Mouse (Mus musculus) urinary bladder, postnatal 14 days (tissue): ENCODE results near the gene Renbp.
A peak's percentile ranks its signal among the peaks of the same experiment; 100 is the strongest.

Source experiments
- DNase-seq: peaks from one replicate; pipeline ENCODE4 v3.0.0; 2021; ENCODE audit warnings: low spot score

The Renbp gene

GRCm38 (mm10) chrX:73921285-73921822, 9.3 kb downstream of the Renbp start:
- no peak for DNase-seq

- DNase-seq: no peak
These were observed 12.0 kb downstream of the Renbp start for GRCm38 (mm10) chrX:73918631-73919030.

- no peak for DNase-seq
These were observed 13.7 kb downstream of the Renbp start for GRCm38 (mm10) chrX:73916945-73917344.

- peak; percentile 91 for DNase-seq
These were observed 15.6 kb downstream of the Renbp start for GRCm38 (mm10) chrX:73914827-73915703.

- DNase-seq: no peak
These were observed 19.1 kb downstream of the Renbp start for GRCm38 (mm10) chrX:73911588-73911987.

- DNase-seq: no peak
These were observed 19.5 kb downstream of the Renbp start for GRCm38 (mm10) chrX:73911156-73911555.

GRCm38 (mm10) chrX:73910451-73910850, 20.2 kb downstream of the Renbp start:
- no peak for DNase-seq

GRCm38 (mm10) chrX:73910049-73910448, 20.6 kb downstream of the Renbp start:
- DNase-seq: no peak

- DNase-seq: no peak
These were observed 32.7 kb downstream of the Renbp start for GRCm38 (mm10) chrX:73897959-73898358.

GRCm38 (mm10) chrX:73895719-73896118, 34.9 kb downstream of the Renbp start, which contains the start of gene L1cam:
Gene L1cam, minus strand, starts transcription at chrX:73896105.
- DNase-seq: peak; percentile 61

GRCm38 (mm10) chrX:73892833-73893232, 37.8 kb downstream of the Renbp start:
- DNase-seq: no peak

- no peak for DNase-seq
These were observed 39.0 kb downstream of the Renbp start, which contains the start of gene Avpr2 for GRCm38 (mm10) chrX:73891551-73892152. Gene Avpr2, plus strand, starts transcription at chrX:73892102.

- DNase-seq: no peak
These were observed 49.2 kb downstream of the Renbp start for GRCm38 (mm10) chrX:73881463-73881862.

GRCm38 (mm10) chrX:73881036-73881427, 49.6 kb downstream of the Renbp start:
- no peak for DNase-seq

GRCm38 (mm10) chrX:73880194-73881035, 50.2 kb downstream of the Renbp start:
- DNase-seq: peak; percentile 70

GRCm38 (mm10) chrX:73877014-73877413, 53.6 kb downstream of the Renbp start:
- DNase-seq: no peak

- no peak for DNase-seq
These were observed 54.8 kb downstream of the Renbp start for GRCm38 (mm10) chrX:73875881-73876280.
